Mouse (Mus musculus) cerebellum, adult 2 months (tissue): ENCODE measurements around the gene Fyn. TPM values are rescaled to one million over a fixed set of nuclear protein-coding genes. Genes with fewer than 3 reads are reported as not detected.

ENCODE experiments used
- DNase-seq, 2 experiments: peaks; one replicate each; pipeline ENCODE4 v3.0.0; 2021
- H3K27ac ChIP-seq: fragments of 200-500 bp; 2 replicates; pipeline ENCODE4 v1.5.1; 2012; ENCODE audit warnings: low read length, control low read depth, inconsistent platforms; ENCODE audit not compliant: insufficient read depth
- H3K27me3 ChIP-seq: fragments of 200-500 bp; 2 replicates; pipeline ENCODE4 v1.6.1; 2012; ENCODE audit warnings: inconsistent platforms, mild to moderate bottlenecking, low read length, moderate library complexity; ENCODE audit not compliant: control insufficient read depth, insufficient read depth
- H3K4me1 ChIP-seq: fragments of 200-500 bp; 2 replicates; pipeline ENCODE4 v1.6.1; 2011; ENCODE audit warnings: low read length; ENCODE audit not compliant: control insufficient read depth, insufficient read depth
- H3K4me3 ChIP-seq: fragments of 200-500 bp; replicated peaks from 2 replicates; pipeline ENCODE3; 2011; ENCODE audit warnings: mild to moderate bottlenecking, low read depth, low read length, control low read depth; ENCODE audit not compliant: insufficient read depth
- CTCF ChIP-seq: fragments of 200-500 bp; IDR thresholded peaks from 2 replicates; pipeline ENCODE4 v1.5.1; 2011; ENCODE audit warnings: low read depth, mild to moderate bottlenecking, control low read depth, low read length, moderate library complexity, borderline replicate concordance; ENCODE audit not compliant: insufficient read depth
- POLR2A ChIP-seq: fragments of 200-500 bp; IDR thresholded peaks from 2 replicates; pipeline ENCODE4 v1.6.1; 2011; ENCODE audit warnings: low read length, control low read depth, borderline replicate concordance; ENCODE audit not compliant: insufficient read depth
- WGBS: fragments of 180-500 bp; shearing (Covaris S2); methylation state at CpG from one replicate; pipeline ENCODE4 v1.1.7; 2018; 5-methylcytosine and 5-hydroxymethylcytosine counted together
- polyA plus RNA-seq: library from polyadenylated mRNA; depleted of rRNA; stranded (reverse); fragments of >200 nt; gene quantifications from 2 replicates; pipeline ENCODE4 v1.2.3, GENCODE M21; 2012

Gene Fyn
- polyA plus RNA-seq, 1 experiment = 104 TPM

DNA sequence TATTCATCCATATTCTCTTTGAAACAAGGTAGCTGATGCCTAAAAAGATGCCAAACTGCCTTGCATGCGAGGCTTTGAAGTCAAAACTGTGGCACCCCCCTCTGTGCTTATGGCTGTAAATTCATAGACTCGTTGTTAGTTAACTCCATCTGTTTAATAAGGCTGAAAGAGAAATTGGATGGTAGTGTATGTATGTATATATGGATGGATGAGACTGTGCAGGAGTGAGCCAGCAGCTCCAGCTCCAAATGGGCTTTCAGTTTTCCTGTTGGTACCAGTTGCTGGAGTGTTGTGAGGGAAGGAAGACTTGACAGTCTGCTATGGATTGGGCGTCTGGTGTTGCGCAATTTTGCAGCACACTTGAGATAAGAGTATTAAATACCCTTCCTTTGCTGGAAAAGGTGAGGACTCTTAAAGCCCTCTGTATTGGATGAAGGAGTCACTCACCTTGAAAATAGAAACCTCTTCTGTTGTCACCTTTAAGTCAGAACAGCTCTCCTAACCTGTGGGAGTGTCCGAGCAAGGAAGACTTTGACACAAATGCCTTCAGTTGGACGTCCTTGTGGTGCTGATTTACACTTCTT, 24.3 kb downstream of the Fyn start:
- no peak for DNase-seq
- H3K4me3 ChIP-seq = no peak overlapping the region
- no peak overlapping the region for H3K27ac ChIP-seq
- TF ChIP-seq POLR2A = no peak
- TF ChIP-seq CTCF = no peak
- WGBS = 62% methylated on average over 6 of the region's 6 CpGs
- H3K27me3 ChIP-seq = no peaks in the 10 kb centered on the region
- peaks cover 19% of the 10 kb centered on the region for H3K4me1 ChIP-seq

DNA sequence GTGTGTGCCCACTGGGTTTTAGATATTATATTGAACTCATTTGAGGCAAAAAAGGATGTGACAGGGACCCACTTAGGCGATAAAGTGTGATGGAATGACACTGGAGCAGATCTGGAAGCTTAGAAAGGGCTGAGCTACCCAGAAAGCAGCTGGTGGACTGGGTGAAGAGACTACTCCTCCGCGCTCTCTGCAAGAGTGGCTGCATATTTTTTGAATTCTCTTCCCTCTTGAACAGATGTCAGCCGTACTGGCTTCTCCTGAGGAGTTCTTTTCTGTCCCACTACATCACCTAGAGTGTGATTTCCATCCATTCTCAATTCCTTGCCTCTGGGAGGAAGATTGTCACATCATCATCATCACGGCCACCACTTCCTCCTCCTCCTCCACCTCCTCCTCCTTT, 26.9 kb downstream of the Fyn start:
- Histone ChIP-seq H3K4me3 (no peak overlapping the region), H3K4me1 (peaks cover 18% of the 10 kb centered on the region), H3K27ac (no peak overlapping the region), H3K27me3 (no peaks in the 10 kb centered on the region)
- DNase-seq = no peak
- 97% methylated on average over 5 of the region's 5 CpGs for WGBS
- TF ChIP-seq POLR2A (no peak), CTCF (no peak)

DNA sequence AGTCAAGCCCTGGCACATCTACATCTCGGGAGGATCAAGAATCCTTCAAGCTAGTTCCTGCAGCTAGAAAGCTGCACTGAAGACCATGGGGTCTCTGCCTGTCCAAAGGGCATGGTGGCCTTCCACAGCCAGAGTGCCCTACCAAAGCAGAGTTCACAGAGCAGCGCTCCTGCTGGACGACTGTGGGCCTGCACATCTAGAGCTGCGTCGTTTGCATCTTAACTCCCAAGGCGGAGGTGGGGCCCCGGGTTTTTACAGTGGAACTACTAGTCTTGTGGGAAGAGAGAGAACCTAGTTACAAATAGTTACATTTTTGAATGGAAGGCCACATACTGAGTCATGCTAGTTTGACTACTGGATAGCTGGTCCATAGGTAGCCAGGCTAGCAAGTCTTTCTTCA, 30.3 kb downstream of the Fyn start:
- no peak overlapping the region for H3K27ac ChIP-seq
- H3K27me3 ChIP-seq = no peaks in the 10 kb centered on the region
- H3K4me3 ChIP-seq = no peak overlapping the region
- peaks cover 28% of the 10 kb centered on the region for H3K4me1 ChIP-seq
- DNase-seq = no peak
- TF ChIP-seq POLR2A (no peak), CTCF (0 out of 2 replicates have a peak, but pooled peaks have one; percentile 14)
- WGBS = 85% methylated on average over 7 of the region's 7 CpGs

DNA sequence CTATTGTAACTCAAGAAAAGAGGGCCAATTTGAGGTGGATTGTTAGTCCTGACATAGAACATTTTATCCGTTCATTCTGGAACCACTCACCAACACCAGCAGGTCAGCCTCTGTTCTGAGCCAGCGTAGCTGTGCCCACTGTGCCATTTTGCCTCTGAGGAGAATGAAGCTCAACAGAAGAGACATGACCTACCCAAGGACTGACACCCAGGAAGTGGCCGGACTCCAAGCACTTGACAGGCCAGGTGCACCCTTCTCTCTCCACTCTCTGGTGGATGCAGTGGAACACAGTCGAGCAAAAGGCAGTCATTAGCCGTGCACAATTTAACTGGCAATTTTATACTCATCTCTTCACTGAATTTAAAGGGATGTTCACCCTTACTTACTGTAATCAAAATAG, 31.5 kb downstream of the Fyn start:
- DNase-seq = no peak
- H3K4me1 ChIP-seq = peaks cover 30% of the 10 kb centered on the region
- 54% methylated on average over 5 of the region's 5 CpGs for WGBS

DNA sequence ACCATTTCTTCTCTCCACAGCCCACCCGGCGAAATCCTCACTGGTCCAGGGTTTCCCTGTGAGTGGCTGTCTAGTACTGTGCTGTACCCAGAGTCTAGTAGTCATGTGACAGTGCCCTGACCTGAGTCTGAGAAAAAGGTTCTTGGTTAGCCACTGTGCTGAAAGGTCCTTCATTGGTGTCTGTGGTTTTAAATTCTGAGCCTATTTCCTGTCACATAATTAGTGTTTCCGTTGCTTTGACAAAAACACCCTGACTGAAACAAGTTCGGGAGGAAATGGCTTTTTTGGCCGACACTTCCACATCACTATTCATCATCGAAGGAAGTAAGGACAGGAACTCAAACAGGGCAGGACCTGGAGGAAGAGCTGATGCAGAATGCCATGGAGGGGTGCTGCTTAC, 33.8 kb downstream of the Fyn start:
- Histone ChIP-seq H3K4me1 (peaks cover 40% of the 10 kb centered on the region), H3K27me3 (no peaks in the 10 kb centered on the region), H3K4me3 (no peak overlapping the region), H3K27ac (no peak overlapping the region)
- TF ChIP-seq POLR2A (no peak), CTCF (no peak)
- 89% methylated on average over 6 of the region's 6 CpGs for WGBS
- DNase-seq = no peak

More for the DNA sequence above, 31.5 kb downstream of the Fyn start:
- Histone ChIP-seq H3K4me3 (no peak overlapping the region), H3K27ac (no peak overlapping the region), H3K27me3 (no peaks in the 10 kb centered on the region)
- TF ChIP-seq CTCF (no peak), POLR2A (no peak)

DNA sequence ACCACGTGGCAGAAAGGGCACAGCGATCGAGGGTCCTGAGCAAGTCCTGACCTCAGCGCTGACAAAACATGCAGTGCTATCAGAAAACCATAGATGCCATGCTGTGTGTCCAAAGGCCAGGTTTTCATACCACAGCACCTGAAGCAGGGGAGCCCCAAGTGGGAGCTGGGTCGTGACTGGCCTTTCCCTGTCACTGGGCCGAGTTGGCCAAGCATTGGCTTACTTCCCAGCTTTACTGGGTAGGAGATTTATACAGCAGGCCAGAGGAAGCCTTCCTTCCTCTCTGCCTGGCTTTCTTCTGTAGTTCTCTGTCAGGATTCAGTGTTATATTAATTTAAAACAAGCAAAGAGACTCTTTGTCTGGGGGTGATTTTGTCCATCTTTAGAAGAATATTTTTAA, 35.1 kb downstream of the Fyn start:
- peak; percentile 66 to 82 for DNase-seq
- H3K4me3 ChIP-seq = no peak overlapping the region
- H3K4me1 ChIP-seq = peaks cover 35% of the 10 kb centered on the region
- H3K27ac ChIP-seq = peak overlapping the region; percentile 29
- WGBS = 18% methylated on average over 6 of the region's 6 CpGs
- no peaks in the 10 kb centered on the region for H3K27me3 ChIP-seq
- TF ChIP-seq POLR2A (no peak), CTCF (no peak)

DNA sequence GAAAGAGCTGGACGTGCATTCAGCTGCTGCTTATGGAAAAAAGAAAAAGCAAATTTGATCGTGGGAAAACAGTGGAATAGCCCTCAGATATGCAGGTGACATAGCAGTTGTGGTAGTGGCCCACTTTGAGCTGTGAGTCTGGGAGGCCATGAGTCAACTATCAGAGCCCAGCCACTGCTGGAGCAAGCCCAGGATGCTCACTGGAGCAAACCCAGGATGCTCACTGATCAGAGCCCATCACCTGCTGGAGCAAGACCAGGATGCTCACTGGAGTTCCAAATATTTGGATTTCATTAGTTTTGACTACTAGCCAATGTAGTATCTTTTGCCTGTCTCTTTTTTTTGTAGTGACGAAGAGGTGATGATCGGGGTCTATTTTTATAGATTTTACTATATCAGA, 35.5 kb downstream of the Fyn start:
- TF ChIP-seq CTCF (no peak), POLR2A (no peak)
- 26% methylated on average over 4 of the region's 4 CpGs for WGBS
- no peaks in the 10 kb centered on the region for H3K27me3 ChIP-seq
- H3K27ac ChIP-seq = no peak overlapping the region
- H3K4me1 ChIP-seq = peaks cover 35% of the 10 kb centered on the region
- H3K4me3 ChIP-seq = no peak overlapping the region
- peak; percentile 71 to 85 for DNase-seq

DNA sequence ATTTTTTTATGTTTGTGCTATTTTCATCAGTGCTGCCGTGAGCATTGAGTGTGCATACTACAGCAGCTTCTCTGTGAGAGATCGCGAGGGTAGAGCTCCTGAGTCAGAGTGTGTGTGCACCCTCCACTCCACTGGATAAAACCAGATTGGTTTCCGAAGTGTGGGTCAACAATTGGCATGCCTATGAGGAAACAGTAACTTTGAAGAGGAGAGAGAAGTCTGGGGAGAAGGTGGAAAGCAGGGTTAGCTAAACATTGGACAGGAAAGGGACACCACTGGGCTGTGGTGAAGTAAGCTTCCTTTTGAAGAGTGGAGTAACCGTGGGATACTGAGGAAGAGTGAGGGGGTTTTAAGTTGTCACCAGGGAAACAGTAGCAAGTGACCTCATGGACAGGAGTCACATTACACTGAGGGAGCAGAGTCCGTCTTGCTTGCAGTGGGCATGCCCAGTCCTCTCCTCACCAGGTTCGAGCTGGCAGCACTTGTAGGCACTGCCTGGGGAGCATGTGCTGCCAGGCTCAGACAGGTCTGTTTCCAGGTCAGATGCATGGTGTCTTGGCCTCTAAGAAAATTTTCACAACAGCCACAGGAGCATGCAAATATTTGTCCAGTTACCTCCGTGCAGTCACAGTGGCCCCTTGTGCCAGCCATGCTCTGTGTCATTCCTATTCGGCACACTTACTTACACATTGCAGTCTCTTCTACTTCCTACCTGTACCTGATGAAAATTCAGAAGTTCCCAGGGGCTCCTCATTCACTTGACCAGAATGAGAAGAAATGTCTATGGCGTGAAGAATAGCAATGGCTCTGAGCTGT, 37.5 kb downstream of the Fyn start:
- H3K4me3 ChIP-seq = no peak overlapping the region
- WGBS = 35% methylated on average over 10 of the region's 10 CpGs
- peaks cover 44% of the 10 kb centered on the region for H3K4me1 ChIP-seq
- H3K27ac ChIP-seq = no peak overlapping the region
- peak in 1 of 2 experiments; percentile 46 for DNase-seq
- TF ChIP-seq POLR2A (no peak), CTCF (no peak)
- no peaks in the 10 kb centered on the region for H3K27me3 ChIP-seq
